Mouse (Mus musculus) forebrain, embryonic 15.5 days (tissue): Measurements from ENCODE around the gene Zranb1. TPM values are rescaled to one million over a fixed set of nuclear protein-coding genes. Genes with fewer than 3 reads are reported as not detected.

ENCODE experiments used
- ATAC-seq: fragments of 200-750 bp; cut with Nextera tagmentation; replicated peaks from 2 replicates; pipeline ENCODE4 v1.8.0; 2017; ENCODE audit warnings: mild to moderate bottlenecking, moderate TSS enrichment, moderate library complexity
- H3K27ac ChIP-seq: fragments of 300-500 bp; sonication (generic); replicated peaks from 2 replicates; pipeline ENCODE4 v1.5.1; 2015; ENCODE audit warnings: mild to moderate bottlenecking, inconsistent platforms
- H3K27me3 ChIP-seq: fragments of 300-500 bp; sonication (generic); 2 replicates; pipeline ENCODE4 v1.6.1; 2015; ENCODE audit warnings: inconsistent platforms
- H3K36me3 ChIP-seq: fragments of 300-500 bp; sonication (generic); 2 replicates; pipeline ENCODE4 v1.6.1; 2015; ENCODE audit warnings: mild to moderate bottlenecking, inconsistent platforms
- H3K4me1 ChIP-seq: fragments of 300-500 bp; sonication (generic); 2 replicates; pipeline ENCODE4 v1.6.1; 2015; ENCODE audit warnings: inconsistent platforms
- H3K4me2 ChIP-seq: fragments of 300-500 bp; sonication (generic); replicated peaks from 2 replicates; pipeline ENCODE4 v1.6.1; 2015; ENCODE audit warnings: mild to moderate bottlenecking, inconsistent platforms
- H3K4me3 ChIP-seq: fragments of 300-500 bp; sonication (generic); 2 replicates; pipeline ENCODE4 v1.5.1; 2015; ENCODE audit warnings: mild to moderate bottlenecking, inconsistent platforms
- H3K9ac ChIP-seq: fragments of 300-500 bp; sonication (generic); replicated peaks from 2 replicates; pipeline ENCODE4 v1.6.1; 2015; ENCODE audit warnings: mild to moderate bottlenecking, inconsistent platforms
- H3K9me3 ChIP-seq: fragments of 300-500 bp; sonication (generic); 2 replicates; pipeline ENCODE4 v1.6.1; 2016; ENCODE audit warnings: inconsistent platforms
- WGBS: fragments of 180-500 bp; shearing (Covaris S2); methylation state at CpG from one replicate; pipeline ENCODE4 v1.1.7; 2015; ENCODE audit warnings: mixed read lengths; 5-methylcytosine and 5-hydroxymethylcytosine counted together
- polyA plus RNA-seq: library from polyadenylated mRNA; unstranded; fragments of >200 nt; fragmentation: Nextera tagmentation; extraction: Ambion mirVana; gene quantifications from 2 replicates; pipeline ENCODE4 v1.2.1, GENCODE M21; 2015

Zranb1 gene
- polyA plus RNA-seq, 1 experiment from 2014 or later = 25.5 TPM

- no peaks in the 10 kb centered on the region for H3K9me3 ChIP-seq
- no peaks in the 10 kb centered on the region for H3K36me3 ChIP-seq
- ATAC-seq = no peak
- 79% methylated on average over 1 of the region's 1 CpGs for WGBS
- no peak overlapping the region for H3K9ac ChIP-seq
- no peak overlapping the region for H3K4me2 ChIP-seq
- H3K27me3 ChIP-seq = no peaks in the 10 kb centered on the region
- no peak overlapping the region for H3K4me3 ChIP-seq
- H3K27ac ChIP-seq = no peak overlapping the region
- peaks cover 24% of the 10 kb centered on the region for H3K4me1 ChIP-seq
Observed at GRCm38 (mm10) chr7:132933331-132933730, 2.4 kb downstream of the Zranb1 start.

- Histone ChIP-seq H3K4me1 (peaks cover 29% of the 10 kb centered on the region), H3K4me2 (no peak overlapping the region), H3K9me3 (no peaks in the 10 kb centered on the region), H3K9ac (no peak overlapping the region), H3K36me3 (no peaks in the 10 kb centered on the region), H3K27me3 (no peaks in the 10 kb centered on the region), H3K27ac (no peak overlapping the region), H3K4me3 (no peak overlapping the region)
- ATAC-seq = no peak
Observed at GRCm38 (mm10) chr7:132934743-132935142, 3.8 kb downstream of the Zranb1 start.

- H3K36me3 ChIP-seq = no peaks in the 10 kb centered on the region
- ATAC-seq = no peak
- H3K27me3 ChIP-seq = no peaks in the 10 kb centered on the region
- no peak overlapping the region for H3K4me2 ChIP-seq
- H3K4me1 ChIP-seq = peaks cover 10% of the 10 kb centered on the region
- WGBS = 88% methylated on average over 2 of the region's 2 CpGs
- H3K9ac ChIP-seq = no peak overlapping the region
- H3K27ac ChIP-seq = no peak overlapping the region
- no peak overlapping the region for H3K4me3 ChIP-seq
- no peaks in the 10 kb centered on the region for H3K9me3 ChIP-seq
Observed at GRCm38 (mm10) chr7:132939118-132939517, 8.2 kb downstream of the Zranb1 start.

- Histone ChIP-seq H3K27me3 (no peaks in the 10 kb centered on the region), H3K9me3 (no peaks in the 10 kb centered on the region), H3K4me2 (no peak overlapping the region), H3K4me1 (peaks cover 7% of the 10 kb centered on the region), H3K36me3 (no peaks in the 10 kb centered on the region), H3K4me3 (no peak overlapping the region), H3K9ac (no peak overlapping the region), H3K27ac (no peak overlapping the region)
- WGBS = 81% methylated on average over 2 of the region's 2 CpGs
- no peak for ATAC-seq
Observed at GRCm38 (mm10) chr7:132940569-132940968, 9.6 kb downstream of the Zranb1 start.

GRCm38 (mm10) chr7:132949968-132950367, 19.0 kb downstream of the Zranb1 start:
- 88% methylated on average over 4 of the region's 4 CpGs for WGBS
- H3K4me3 ChIP-seq = no peak overlapping the region
- no peak overlapping the region for H3K4me2 ChIP-seq
- no peak overlapping the region for H3K9ac ChIP-seq
- H3K27ac ChIP-seq = no peak overlapping the region
- H3K4me1 ChIP-seq = no peaks in the 10 kb centered on the region
- H3K36me3 ChIP-seq = no peaks in the 10 kb centered on the region
- no peaks in the 10 kb centered on the region for H3K27me3 ChIP-seq
- H3K9me3 ChIP-seq = no peaks in the 10 kb centered on the region
- no peak for ATAC-seq

- Histone ChIP-seq H3K36me3 (no peaks in the 10 kb centered on the region), H3K9ac (no peak overlapping the region), H3K27me3 (no peaks in the 10 kb centered on the region), H3K9me3 (no peaks in the 10 kb centered on the region), H3K4me3 (no peak overlapping the region), H3K4me2 (no peak overlapping the region), H3K27ac (no peak overlapping the region), H3K4me1 (peaks cover 3% of the 10 kb centered on the region; the same call in 1 of the 2 replicates)
- WGBS = 95% methylated on average over 3 of the region's 3 CpGs
- ATAC-seq = no peak
Observed at GRCm38 (mm10) chr7:132950613-132951012, 19.7 kb downstream of the Zranb1 start.

GRCm38 (mm10) chr7:132964395-132964794, 33.5 kb downstream of the Zranb1 start:
- ATAC-seq = no peak
- Histone ChIP-seq H3K4me2 (no peak overlapping the region), H3K27me3 (no peaks in the 10 kb centered on the region), H3K9me3 (no peaks in the 10 kb centered on the region), H3K4me1 (no peaks in the 10 kb centered on the region), H3K4me3 (no peak overlapping the region), H3K27ac (no peak overlapping the region), H3K9ac (no peak overlapping the region), H3K36me3 (no peaks in the 10 kb centered on the region)
- WGBS = 77% methylated on average over 3 of the region's 3 CpGs

GRCm38 (mm10) chr7:132965707-132966106, 34.8 kb downstream of the Zranb1 start:
- no peak overlapping the region for H3K9ac ChIP-seq
- no peaks in the 10 kb centered on the region for H3K27me3 ChIP-seq
- no peaks in the 10 kb centered on the region for H3K4me1 ChIP-seq
- no peak overlapping the region for H3K4me3 ChIP-seq
- H3K9me3 ChIP-seq = no peaks in the 10 kb centered on the region
- no peaks in the 10 kb centered on the region for H3K36me3 ChIP-seq
- H3K4me2 ChIP-seq = no peak overlapping the region
- ATAC-seq = no peak
- no peak overlapping the region for H3K27ac ChIP-seq
- 83% methylated on average over 2 of the region's 2 CpGs for WGBS

- Histone ChIP-seq H3K36me3 (peaks cover 4% of the 10 kb centered on the region; the same call in 1 of the 2 replicates), H3K9me3 (no peaks in the 10 kb centered on the region), H3K4me2 (no peak overlapping the region), H3K4me1 (no peaks in the 10 kb centered on the region), H3K9ac (no peak overlapping the region), H3K27me3 (no peaks in the 10 kb centered on the region), H3K27ac (no peak overlapping the region), H3K4me3 (no peak overlapping the region)
- WGBS = 86% methylated on average over 2 of the region's 2 CpGs
- no peak for ATAC-seq
Observed at GRCm38 (mm10) chr7:132972079-132972478, 41.1 kb downstream of the Zranb1 start.

- H3K27me3 ChIP-seq = no peaks in the 10 kb centered on the region
- H3K4me2 ChIP-seq = no peak overlapping the region
- 67% methylated on average over 2 of the region's 2 CpGs for WGBS
- H3K36me3 ChIP-seq = peaks cover 6% of the 10 kb centered on the region; the same call in 1 of the 2 replicates
- H3K27ac ChIP-seq = no peak overlapping the region
- no peak overlapping the region for H3K9ac ChIP-seq
- ATAC-seq = no peak
- H3K4me3 ChIP-seq = no peak overlapping the region
- no peaks in the 10 kb centered on the region for H3K9me3 ChIP-seq
- no peaks in the 10 kb centered on the region for H3K4me1 ChIP-seq
Observed at GRCm38 (mm10) chr7:132976079-132976478, 45.1 kb downstream of the Zranb1 start.

- no peak overlapping the region for H3K4me2 ChIP-seq
- no peak for ATAC-seq
- WGBS = 98% methylated on average over 2 of the region's 2 CpGs
Observed at GRCm38 (mm10) chr7:132977981-132978380, 47.0 kb downstream of the Zranb1 start.

GRCm38 (mm10) chr7:132982639-132983038, 51.7 kb downstream of the Zranb1 start:
- Histone ChIP-seq H3K36me3 (peaks cover 44% of the 10 kb centered on the region), H3K27me3 (no peaks in the 10 kb centered on the region)
- no peak for ATAC-seq

More at GRCm38 (mm10) chr7:132977981-132978380, 47.0 kb downstream of the Zranb1 start:
- no peaks in the 10 kb centered on the region for H3K27me3 ChIP-seq
- H3K9ac ChIP-seq = no peak overlapping the region
- H3K4me3 ChIP-seq = no peak overlapping the region
- peaks cover 21% of the 10 kb centered on the region for H3K36me3 ChIP-seq
- no peaks in the 10 kb centered on the region for H3K4me1 ChIP-seq
- no peaks in the 10 kb centered on the region for H3K9me3 ChIP-seq
- H3K27ac ChIP-seq = no peak overlapping the region

GRCm38 (mm10) chr7:132989839-132990238, 58.9 kb downstream of the Zranb1 start:
- H3K4me3 ChIP-seq = no peak overlapping the region
- no peak for ATAC-seq
- WGBS = 92% methylated on average over 5 of the region's 5 CpGs
- H3K9ac ChIP-seq = no peak overlapping the region
- no peaks in the 10 kb centered on the region for H3K4me1 ChIP-seq
- H3K27me3 ChIP-seq = no peaks in the 10 kb centered on the region
- no peak overlapping the region for H3K4me2 ChIP-seq
- no peak overlapping the region for H3K27ac ChIP-seq
- peaks cover 53% of the 10 kb centered on the region for H3K36me3 ChIP-seq
- no peaks in the 10 kb centered on the region for H3K9me3 ChIP-seq

More at GRCm38 (mm10) chr7:132982639-132983038, 51.7 kb downstream of the Zranb1 start:
- no peaks in the 10 kb centered on the region for H3K4me1 ChIP-seq
- H3K9ac ChIP-seq = no peak overlapping the region
- 28% methylated on average over 3 of the region's 3 CpGs for WGBS
- no peaks in the 10 kb centered on the region for H3K9me3 ChIP-seq
- H3K4me3 ChIP-seq = no peak overlapping the region
- H3K27ac ChIP-seq = no peak overlapping the region
- H3K4me2 ChIP-seq = no peak overlapping the region
